Mouse (Mus musculus): Measurements from ENCODE around the gene Vps35l.

DNA sequence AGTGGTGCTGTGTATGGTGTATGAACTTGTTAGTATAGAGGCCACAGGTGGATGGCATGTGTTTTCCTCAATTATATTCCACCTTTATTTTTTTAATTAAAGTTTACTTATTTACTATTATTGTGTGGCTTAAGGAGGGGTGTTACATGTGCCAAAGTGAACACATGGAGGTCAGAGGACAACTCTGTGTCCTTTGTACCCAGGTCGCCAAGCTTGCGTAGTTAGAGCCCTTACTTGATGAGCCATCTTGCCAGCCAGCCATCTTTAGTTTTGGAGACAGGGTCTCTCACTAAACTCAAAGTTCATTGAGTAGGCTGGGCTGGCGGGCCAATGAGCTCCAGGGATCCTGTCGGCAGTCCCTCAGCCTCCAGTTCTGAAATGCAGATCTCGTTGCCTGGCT, 47.3 kb downstream of the Vps35l start:
- TF ChIP-seq CTCF (IDR thresholded peaks at IDR 0.05; ENCODE audit: insufficient read depth, low read length): no peak
- TF ChIP-seq POLR2A (IDR thresholded peaks at IDR 0.05; ENCODE audit: borderline replicate concordance, extremely low read depth, low read depth, low read length): no peak
